Mouse (Mus musculus) mature B cell (primary cell): Measurements from ENCODE around the gene Ing2.

Experiments
- in situ Hi-C: fragments of 300-500 bp; cut with MboI; formaldehyde crosslinking; loops from 2 replicates; pipeline ENCODE4 v1.14.3; 2019

Ing2 gene

DNA sequence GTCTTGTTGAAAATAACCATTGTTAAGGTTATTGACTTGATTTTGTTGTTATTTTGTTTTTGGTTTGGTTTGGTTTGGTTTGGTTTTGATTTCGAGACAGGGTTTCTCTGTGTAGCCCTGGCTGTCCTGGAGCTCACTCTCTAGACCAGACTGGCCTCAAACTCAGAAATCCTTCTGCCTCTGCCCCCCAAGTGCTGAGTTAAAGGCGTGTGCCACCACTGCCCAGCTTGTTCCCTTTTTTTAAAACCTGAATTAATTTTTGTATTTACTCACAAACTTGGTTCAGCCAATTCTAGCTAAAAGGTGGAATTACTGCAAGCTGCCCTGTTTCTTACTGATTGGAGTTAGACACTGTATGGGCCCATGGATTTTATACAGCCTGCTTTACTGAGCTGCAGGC is 1.3 kb upstream of the Ing2 start:
- in situ Hi-C loops = loop anchor here (5.0 to 25.0 kb wide), 3 partner anchors 36 to 1514 kb away; partner anchors contain the start of genes Cdkn2aip, Cfap97, Rwdd4a and Snx25

DNA sequence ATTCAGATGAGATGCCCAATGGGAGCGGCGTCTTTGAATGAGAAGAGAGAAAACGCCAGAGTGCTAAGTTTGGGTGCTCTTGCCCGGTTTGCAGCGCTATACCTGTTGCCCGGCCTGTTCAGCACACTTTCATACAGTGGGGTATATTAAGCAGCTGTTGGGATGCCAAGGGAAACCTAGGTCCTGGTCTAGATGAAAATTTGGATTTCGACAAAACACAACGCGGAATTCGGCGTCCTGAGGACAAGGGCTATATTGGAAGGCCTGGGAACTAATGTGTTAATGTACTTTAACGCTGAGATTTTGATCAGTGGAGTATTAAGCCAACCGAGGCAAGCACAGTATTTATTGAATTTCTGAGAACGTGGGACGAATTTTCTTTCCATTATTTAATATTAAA is 868 bp upstream of the Ing2 start:
- in situ Hi-C loops = loop anchor here (5.0 to 25.0 kb wide), 3 partner anchors 36 to 1514 kb away; partner anchors contain the start of genes Cdkn2aip, Cfap97, Rwdd4a and Snx25

DNA sequence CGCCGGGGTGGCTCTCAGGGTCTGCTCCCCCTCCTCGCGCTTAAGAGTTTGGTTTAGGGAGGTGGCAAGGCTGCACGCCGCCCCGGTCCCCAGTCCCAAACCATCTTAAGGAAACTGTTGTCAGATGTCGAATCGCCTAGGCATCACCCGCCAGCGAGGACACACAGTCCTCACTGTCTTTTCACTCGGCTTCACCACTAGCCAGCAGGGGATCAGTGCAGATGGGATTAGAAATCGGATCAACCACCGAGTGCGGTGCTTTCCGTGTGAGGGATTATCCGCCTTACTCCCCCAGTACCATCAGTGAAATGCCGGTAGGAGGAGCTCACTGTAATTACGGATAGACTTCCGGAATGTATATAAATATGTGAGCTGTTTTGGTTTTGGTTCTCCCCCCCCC is 430 bp upstream of the Ing2 start:
- in situ Hi-C loops = loop anchor here (5.0 to 25.0 kb wide), 3 partner anchors 37 to 1513 kb away; partner anchors contain the start of genes Cdkn2aip, Cfap97, Rwdd4a and Snx25

DNA sequence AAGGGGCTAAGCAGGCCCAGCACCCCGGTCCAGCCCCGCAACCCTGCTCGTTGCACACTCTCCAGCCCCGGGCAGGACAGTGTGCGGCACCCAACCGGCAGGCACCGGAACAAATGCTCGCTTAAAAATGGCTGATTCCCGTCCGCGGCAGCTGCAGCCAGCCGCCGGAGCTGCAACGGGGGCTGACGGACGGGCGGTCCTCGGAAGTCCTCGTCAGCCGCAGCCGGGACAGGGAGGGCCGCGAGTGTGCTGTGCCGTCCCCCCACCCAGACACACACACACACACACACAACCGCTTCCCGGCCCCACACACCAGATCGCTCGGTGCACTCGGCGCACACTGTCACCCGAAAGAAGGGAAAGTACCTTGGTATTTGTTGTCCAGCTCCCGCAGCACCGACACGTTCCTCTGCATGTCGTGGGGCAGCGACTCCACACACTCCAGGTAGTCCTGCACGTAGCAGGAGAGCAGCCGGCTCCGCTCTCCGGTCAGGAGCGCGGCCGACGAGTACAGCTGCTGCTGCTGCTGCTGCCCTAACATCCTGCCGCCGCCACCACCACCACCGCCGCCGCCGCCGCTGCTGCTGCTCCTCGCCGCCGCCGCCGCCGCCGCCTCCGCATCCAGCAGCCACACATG is 1.1 kb downstream of the Ing2 start:
- in situ Hi-C loops = no loop called here

DNA sequence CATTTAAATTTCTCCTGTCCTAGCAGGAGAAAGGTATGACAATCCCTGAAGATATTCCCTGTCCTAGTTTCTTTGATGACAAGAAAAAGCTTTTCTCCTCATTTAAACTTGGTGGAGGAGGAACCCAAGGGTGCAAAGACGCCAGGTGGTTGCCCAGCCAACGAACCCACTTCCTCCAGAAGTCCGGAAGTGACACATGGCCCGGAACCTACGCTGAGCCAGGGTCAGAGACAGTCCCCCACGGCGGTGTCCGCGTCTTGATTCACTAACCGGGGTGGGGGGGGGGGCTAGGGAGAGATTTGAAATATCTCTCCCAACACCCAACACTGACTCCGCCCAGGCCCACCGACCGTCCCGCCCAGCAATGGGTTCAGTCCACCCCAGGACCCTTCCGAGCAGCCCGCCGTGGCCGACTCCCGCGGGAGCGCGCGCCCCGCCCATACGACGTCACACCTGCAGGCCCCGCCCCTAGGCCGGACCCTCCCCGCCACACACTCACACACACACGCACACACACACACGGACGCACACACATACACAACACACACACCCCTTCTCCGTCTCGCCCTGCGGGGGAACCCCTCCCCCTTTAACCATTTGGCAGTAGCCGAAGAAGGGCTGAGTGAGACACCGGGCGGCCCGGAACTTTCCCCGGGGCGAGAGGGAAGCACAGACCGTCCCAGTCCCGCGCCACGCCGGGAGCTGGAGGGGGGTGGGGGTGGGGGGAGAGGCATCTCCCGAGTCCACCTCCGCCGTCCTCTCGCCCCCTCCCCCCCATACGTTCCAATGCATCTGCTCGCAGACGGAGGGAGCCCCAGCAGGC is 1.8 kb downstream of the Ing2 start:
- in situ Hi-C loops = no loop called here

DNA sequence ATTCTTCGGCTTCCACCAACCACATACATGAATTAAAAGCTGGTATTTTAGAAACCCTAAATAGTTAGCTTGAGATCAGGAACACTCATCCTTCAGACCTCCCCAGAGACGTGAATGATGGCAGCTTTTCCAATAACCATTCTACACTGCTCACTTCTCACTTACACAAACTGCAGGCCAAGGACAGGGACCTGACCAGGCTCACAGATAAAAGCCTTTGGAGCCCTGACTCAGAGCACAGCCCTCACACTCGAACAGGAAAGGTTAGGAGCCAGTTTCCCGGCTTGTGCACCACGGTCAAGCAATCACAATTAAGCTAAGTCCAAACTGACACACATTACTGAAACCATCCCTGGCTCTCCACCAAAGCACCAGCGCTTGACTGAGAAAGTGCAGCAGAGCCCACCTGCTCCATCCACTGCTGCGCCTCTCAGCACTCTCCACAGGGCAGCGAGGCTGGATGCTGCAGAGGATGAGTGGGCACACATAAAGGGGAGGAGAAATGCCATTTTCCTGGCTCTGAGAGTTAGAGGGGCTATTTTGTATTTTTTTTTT is 11.0 kb downstream of the Ing2 start:
- in situ Hi-C loops = no loop called here

DNA sequence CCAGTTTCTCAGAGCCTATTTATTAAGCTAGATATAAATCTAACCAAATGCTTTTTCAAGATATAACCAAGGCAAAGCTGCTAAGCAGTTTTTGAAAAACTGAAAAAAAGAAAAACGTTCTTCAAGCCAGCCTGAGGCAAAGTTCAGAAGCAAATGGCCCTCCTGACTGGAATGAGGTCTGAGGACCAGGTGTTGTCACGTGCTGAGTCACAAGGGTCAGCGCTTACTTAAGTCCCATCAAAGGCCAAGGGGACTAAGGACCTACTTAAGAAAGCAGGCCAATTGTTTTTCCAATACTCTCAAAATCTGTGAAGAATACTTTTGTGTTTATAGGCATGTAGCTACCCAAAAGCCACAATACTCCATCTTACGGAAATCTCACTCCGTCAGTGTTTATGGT is 12.2 kb downstream of the Ing2 start:
- in situ Hi-C loops = no loop called here

DNA sequence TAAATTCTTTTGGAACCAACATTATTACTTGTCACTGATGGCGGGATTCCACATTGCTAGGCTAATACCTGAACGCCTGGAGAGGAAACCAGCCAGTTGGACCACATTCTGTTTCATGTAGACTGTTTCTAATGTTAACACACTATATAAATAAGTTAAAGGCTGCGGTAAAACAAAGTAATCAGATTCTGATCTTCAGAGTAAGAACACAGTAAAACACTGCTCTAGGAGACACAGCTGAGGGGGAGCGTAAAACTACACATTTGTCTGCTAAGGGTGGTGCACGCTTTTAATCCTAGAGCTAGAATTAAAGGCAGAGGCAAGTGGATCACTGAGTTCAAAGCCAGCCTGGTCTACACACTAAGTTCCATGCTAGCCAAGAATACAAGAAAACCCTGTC is 12.6 kb downstream of the Ing2 start:
- in situ Hi-C loops = no loop called here

DNA sequence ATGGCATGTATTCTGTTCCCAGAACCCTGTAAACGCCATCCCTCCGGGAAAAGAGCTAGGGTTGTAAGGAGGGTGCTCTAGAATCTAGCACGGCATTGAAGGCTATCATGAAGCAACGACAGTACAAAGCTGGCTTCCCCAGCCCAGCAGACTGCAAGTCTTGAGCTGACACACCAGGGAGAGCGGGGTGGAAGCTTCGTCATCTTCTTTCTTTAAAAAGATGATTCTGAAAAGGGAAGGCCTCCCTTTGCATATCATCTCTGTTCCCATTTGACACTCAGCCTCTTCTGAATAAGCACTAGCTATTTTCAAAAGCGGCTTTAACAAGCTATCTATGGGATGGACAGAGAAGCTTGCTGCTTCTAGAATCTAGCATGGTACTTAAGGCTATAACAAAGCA is 15.0 kb downstream of the Ing2 start:
- in situ Hi-C loops = no loop called here

DNA sequence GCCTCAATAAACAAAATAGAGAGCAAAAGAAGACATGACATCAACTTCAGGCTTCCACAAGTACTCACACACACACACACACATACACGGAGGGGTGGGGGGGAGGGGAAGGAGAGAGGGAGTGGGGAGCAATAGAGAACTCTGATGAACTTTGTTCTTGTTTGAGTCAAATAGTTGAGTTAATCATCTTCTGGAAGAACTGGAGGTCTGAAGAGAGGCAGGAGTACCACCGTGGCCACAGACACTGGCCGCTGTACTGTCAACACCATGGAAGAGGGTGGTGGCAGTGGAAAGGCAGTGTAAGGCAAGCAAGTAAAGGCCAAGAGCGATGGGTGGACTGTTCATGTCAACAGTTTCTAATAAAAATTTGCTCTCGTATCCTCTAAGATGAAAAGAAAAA is 15.9 kb downstream of the Ing2 start:
- in situ Hi-C loops = no loop called here

DNA sequence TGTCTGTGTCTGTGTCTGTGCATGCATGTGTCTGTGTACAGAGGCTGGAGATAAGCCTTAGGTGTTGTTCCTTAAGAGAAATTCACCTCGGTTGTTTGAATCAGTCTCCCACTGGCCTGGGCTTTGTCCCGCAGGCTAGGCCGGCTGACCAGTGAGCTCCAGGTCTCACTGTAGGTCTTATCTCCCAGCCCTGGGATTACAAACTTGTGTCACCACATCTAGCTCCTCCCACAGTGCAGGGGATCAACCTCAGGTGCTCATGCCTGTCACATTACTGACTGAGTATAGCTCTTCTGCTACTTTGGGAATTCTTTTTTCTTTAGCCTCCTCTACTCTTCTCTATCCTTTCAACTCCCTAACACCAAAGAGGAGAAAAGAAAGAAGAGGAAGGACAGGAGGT is 20.9 kb downstream of the Ing2 start:
- in situ Hi-C loops = no loop called here

DNA sequence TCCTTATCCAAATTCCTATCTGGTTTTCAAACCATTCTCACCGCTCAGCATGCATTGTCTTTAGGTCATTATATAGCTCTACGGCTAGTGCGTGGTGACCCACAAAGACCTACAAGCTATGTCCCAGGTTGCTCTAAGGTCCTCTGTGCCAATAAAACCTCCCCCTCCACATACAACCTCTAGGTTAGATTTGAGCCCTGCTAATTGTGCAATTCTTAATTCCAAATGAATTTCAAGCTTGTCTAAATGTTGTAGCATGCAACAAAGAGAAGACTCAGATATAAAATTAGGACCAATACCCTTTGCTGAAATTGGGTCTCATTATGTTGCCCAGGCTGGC is 22.6 kb downstream of the Ing2 start:
- in situ Hi-C loops = no loop called here

DNA sequence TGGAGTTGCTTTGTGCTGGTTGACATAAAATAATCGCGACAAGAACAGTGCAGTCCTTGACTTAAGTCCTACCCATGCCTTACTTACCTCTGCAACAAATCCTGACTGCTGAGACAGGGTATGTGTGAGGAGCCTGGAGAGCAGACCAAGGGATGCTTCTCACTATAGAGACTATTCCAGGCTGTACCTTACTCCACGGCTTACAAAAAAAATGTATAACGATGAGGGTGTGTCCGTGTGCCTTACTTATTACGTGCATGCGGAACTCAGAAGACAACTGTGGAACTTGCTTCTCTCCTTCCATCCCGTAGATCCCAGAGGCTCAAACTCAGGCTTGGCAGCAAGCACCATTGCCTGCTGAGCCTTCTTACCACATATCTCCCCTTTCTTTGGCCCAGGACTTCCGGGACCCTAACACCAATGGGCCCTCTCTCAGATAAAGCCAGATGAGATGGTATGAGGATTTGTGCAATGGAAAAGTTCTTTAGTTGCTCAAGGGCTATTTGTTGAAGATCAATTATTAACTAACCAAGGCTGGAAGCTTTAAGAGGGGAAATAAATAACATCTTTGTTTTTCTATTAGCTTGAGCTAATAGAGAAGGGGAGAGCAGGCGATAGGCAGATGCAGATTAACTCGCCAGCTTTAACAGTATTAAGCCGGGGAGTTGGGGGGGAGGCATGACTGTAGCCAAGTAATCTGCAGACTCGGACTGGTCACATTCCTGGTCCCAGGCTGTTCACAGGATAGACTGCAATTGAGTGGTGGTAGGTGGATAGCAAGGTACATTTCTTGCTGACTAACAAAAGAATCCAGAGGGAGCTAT is 23.2 kb downstream of the Ing2 start:
- in situ Hi-C loops = no loop called here

DNA sequence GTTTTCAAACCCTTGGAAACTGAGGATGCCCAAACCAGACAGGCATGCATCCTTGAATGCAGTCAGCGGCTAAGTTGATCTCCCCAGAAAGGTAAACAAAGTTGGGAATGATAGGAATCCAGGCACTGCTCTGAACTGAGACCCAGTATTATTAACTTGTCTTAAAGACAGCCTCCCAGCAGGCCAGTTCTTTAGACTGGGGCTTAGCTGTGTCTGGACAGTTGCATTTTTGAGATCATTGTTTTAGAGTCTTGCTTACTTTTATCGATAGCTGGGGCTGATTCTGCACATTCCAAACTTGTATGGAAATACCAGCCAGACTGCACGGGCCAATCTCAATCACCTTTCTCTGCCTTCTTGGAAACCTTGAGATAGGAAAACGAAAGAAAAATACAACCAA is 24.5 kb downstream of the Ing2 start:
- in situ Hi-C loops = no loop called here

DNA sequence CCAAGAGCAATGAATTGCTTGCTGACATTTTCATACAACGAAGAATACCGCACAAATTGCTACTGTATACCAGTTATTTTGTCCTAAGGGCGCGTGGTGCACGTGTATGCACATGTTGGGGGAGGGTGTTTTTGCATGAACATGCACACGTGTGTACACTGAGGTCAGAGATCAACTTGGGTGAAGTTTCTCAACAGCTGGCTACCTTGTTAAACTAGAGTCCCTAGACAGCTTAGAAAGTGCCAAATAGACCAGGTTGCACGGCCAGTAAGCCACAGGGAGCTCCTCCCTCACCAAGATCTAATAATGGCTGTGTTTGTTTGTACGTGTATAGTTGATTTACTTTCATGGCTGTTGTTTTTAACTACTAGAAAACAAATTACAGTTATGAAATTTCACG is 25.8 kb downstream of the Ing2 start:
- in situ Hi-C loops = no loop called here

DNA sequence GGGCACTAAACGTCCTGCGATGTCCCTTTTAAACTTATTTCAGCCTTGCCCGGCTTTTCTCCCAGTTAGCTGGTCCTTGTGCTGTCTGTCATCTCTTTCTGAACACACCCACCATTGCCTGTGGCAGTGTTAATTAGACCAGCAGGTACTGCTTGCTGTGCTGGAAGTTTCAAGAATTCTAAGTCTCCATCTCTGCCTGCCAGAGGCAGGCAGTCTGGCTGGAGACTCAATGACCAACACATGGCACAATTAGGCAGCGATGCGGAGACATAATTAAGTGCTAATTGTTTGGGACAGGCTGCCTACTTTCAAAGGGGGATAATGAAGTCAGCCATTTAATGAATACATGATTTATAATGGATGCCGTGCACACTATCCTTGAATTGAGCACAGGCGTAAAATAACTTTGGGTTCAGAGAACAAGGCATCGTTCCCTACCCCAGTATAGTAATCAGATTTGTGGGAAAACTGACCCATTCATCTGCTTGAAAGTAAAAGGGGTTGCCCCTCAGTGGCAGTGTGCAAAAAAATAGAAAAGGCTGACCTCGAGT is 32.8 kb downstream of the Ing2 start:
- in situ Hi-C loops = no loop called here

DNA sequence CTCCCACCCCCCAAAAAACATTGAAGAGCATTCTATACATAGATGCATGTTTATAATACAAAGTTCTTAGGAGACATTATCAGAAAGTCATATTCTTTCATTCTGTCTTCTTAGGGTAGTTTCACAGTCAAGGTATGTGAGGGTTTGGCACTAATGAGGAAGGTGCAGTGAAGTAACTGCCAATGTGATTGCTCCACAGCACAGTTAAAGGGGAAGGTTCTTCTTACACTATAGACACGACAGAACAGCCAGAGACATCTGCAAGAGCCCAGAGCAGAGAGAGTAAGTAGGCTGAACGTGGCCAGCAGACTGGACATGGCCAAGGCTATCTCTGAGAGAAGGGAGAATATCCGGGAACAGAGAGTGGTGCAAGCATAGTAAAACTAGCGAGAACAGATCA is 38.2 kb downstream of the Ing2 start:
- in situ Hi-C loops = no loop called here

DNA sequence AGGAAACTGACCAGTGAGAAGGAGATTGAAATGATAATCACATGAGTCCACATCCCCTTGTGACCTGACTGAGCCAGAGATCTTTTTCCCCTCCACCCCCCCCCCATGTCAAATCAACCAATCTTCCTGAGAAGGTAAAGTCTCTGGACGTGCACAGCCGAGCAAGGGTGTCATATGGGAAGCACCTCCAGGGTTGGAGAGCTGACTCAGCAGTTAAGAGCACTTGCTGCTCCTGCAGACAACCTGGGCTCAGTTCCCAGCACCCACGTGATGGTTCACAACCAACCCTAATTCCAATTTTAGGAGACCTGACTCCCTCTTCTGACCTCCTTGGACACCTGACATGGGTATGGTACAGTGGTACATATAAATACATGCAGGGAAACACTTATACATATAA is 39.3 kb downstream of the Ing2 start:
- in situ Hi-C loops = no loop called here

DNA sequence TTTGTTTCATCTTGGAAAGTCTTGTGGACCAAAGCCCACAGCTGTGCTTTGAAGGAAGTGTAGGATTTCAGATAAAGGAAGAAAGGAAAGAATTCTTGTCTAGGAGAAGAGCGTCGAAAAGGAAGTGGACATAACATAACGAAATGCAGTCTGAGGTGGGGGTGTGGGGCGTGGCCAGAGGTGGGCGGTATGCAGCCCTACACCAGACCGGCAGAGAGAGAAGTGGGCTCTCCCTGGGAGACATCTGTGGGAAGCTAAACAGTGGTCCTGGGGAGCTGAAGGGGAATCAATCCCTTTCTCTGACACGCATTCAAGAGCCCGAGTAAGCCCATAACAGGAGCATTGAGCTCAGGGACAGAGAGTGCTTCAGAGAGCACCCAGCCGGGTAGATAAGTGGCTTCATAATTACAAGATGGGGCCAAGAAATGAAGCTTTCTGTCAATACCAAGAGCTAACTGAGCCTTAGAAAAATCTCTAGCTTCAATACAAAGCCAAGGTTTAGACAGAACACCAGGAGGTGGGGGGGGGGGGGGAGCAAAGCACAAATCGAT is 40.5 kb downstream of the Ing2 start:
- in situ Hi-C loops = no loop called here

DNA sequence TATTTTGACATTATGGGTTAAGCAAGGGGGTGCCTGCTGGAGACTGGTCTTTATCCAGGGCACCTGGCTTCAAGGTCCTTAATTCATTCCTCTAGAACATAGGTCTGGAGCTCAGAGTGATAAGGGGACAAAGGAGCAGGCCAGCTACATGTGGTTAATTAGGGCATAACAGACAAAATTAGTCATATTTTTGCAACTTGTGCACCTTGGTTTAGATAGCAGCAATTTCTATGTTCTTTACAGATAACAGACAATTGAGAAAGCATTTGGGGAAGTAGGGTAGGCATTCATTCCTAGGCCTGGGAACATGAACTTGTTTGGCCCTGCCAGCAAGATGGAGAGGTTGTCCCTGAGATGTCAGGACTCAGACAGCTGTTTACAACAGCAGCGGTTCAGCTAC is 54.2 kb downstream of the Ing2 start:
- in situ Hi-C loops = no loop called here
